Mouse (Mus musculus): ENCODE results near the gene Cavin1. TPM values are rescaled to one million over a fixed set of nuclear protein-coding genes. Genes with fewer than 3 reads are reported as not detected.

Gene Cavin1
- polyA plus RNA-seq, 1 experiment from 2014 or later, result 136 TPM

- Histone ChIP-seq H3K9ac (replicated peaks; ENCODE audit: low read depth, low read length) (no peak overlapping the region), H3K27me3 (ENCODE audit: control insufficient read depth, insufficient read depth, low read length) (peaks cover 13% of the 10 kb centered on the region), H3K27ac (ENCODE audit: low read length) (no peak overlapping the region), H3K4me1 (ENCODE audit: control insufficient read depth, insufficient read depth, low read length) (peaks cover 19% of the 10 kb centered on the region), H3K4me3 (ENCODE audit: low read depth, low read length) (no peak overlapping the region), H3K9me3 (ENCODE audit: control insufficient read depth, low read depth, low read length) (no peaks in the 10 kb centered on the region), H3K36me3 (ENCODE audit: control insufficient read depth, insufficient read depth, low read length) (peaks cover 13% of the 10 kb centered on the region), H3K4me2 (replicated peaks; ENCODE audit: low read depth, low read length) (no peak overlapping the region)
- ATAC-seq (ENCODE audit: insufficient number of reproducible peaks, insufficient read depth, low FRiP score, low read depth), result no peak
- 52% methylated on average over 5 of the region's 6 CpGs for WGBS
These were observed 12.7 kb downstream of the Cavin1 start for GRCm38 (mm10) chr11:100957915-100958469.

- no peak for ATAC-seq (ENCODE audit: insufficient number of reproducible peaks, insufficient read depth, low FRiP score, low read depth)
- H3K9me3 ChIP-seq (ENCODE audit: control insufficient read depth, low read depth, low read length), result no peaks in the 10 kb centered on the region
- no peak overlapping the region for H3K27ac ChIP-seq (ENCODE audit: low read length)
- WGBS, result 3% methylated on average over 5 of the region's 5 CpGs
- H3K4me2 ChIP-seq (replicated peaks; ENCODE audit: low read depth, low read length), result no peak overlapping the region
- peaks cover 15% of the 10 kb centered on the region for H3K4me1 ChIP-seq (ENCODE audit: control insufficient read depth, insufficient read depth, low read length)
- peaks cover 13% of the 10 kb centered on the region for H3K36me3 ChIP-seq (ENCODE audit: control insufficient read depth, insufficient read depth, low read length)
- no peak overlapping the region for H3K9ac ChIP-seq (replicated peaks; ENCODE audit: low read depth, low read length)
- no peak overlapping the region for H3K4me3 ChIP-seq (ENCODE audit: low read depth, low read length)
- peaks cover 13% of the 10 kb centered on the region for H3K27me3 ChIP-seq (ENCODE audit: control insufficient read depth, insufficient read depth, low read length)
These were observed 13.4 kb downstream of the Cavin1 start for GRCm38 (mm10) chr11:100957244-100957643.

DNA sequence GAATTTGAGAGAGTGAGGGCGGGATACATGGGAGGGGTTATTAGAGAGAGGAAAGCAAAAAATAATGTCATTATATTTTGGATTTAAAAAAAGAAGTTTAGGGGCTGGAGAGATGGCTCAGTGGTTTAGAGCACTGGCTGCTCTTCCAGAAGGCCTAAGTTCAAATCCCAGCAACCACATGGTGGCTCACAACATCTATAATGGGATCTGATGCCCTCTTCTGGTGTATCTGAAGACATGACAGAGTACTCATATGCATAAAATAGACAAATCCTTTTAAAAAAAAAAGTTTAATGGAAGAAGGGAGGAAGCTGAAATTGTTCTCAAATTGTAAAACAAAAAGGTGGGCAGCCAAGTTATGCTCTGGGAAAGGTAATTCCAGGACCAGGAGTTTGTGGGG, 21.1 kb downstream of the Cavin1 start:
- no peak overlapping the region for H3K4me2 ChIP-seq (replicated peaks; ENCODE audit: low read depth, low read length)
- no peaks in the 10 kb centered on the region for H3K36me3 ChIP-seq (ENCODE audit: control insufficient read depth, insufficient read depth, low read length)
- no peak for ATAC-seq (ENCODE audit: insufficient number of reproducible peaks, insufficient read depth, low FRiP score, low read depth)
- no peak overlapping the region for H3K4me3 ChIP-seq (ENCODE audit: low read depth, low read length)
- no peaks in the 10 kb centered on the region for H3K9me3 ChIP-seq (ENCODE audit: control insufficient read depth, low read depth, low read length)
- no peaks in the 10 kb centered on the region for H3K27me3 ChIP-seq (ENCODE audit: control insufficient read depth, insufficient read depth, low read length)
- H3K9ac ChIP-seq (replicated peaks; ENCODE audit: low read depth, low read length), result no peak overlapping the region
- 90% methylated on average over 1 of the region's 1 CpGs for WGBS
- no peak overlapping the region for H3K27ac ChIP-seq (ENCODE audit: low read length)
- peaks cover 8% of the 10 kb centered on the region; the same call in 1 of the 2 replicates for H3K4me1 ChIP-seq (ENCODE audit: control insufficient read depth, insufficient read depth, low read length)

DNA sequence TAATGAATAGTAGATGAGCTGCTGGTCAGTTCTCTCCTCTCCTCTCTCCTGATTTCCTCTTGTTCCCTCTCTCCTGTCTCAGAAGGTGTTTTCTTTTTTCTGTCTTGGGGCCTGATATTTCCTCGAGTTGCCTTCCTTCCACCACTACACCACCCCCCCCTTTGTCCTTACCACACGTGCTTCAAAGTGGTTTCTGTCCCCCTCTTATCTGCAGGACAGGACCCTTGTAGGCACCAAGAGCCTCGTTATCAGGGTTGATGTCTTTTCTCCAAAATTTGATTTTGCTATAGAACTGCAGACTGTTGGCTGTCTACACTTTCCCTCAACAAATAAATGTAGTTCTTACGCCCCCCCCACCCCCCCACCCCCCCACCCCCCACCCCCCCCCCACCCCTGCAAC, 22.4 kb downstream of the Cavin1 start:
- ATAC-seq (ENCODE audit: insufficient number of reproducible peaks, insufficient read depth, low FRiP score, low read depth), result no peak
- H3K36me3 ChIP-seq (ENCODE audit: control insufficient read depth, insufficient read depth, low read length), result no peaks in the 10 kb centered on the region
- WGBS, result 70% methylated on average over 4 of the region's 4 CpGs

GRCm38 (mm10) chr11:100947548-100947947, 23.1 kb downstream of the Cavin1 start:
- H3K4me2 ChIP-seq (replicated peaks; ENCODE audit: low read depth, low read length), result no peak overlapping the region
- no peak for ATAC-seq (ENCODE audit: insufficient number of reproducible peaks, insufficient read depth, low FRiP score, low read depth)
- no peak overlapping the region for H3K27ac ChIP-seq (ENCODE audit: low read length)

More for the DNA sequence above, 22.4 kb downstream of the Cavin1 start:
- Histone ChIP-seq H3K4me2 (replicated peaks; ENCODE audit: low read depth, low read length) (no peak overlapping the region), H3K27ac (ENCODE audit: low read length) (no peak overlapping the region), H3K4me3 (ENCODE audit: low read depth, low read length) (no peak overlapping the region), H3K9ac (replicated peaks; ENCODE audit: low read depth, low read length) (no peak overlapping the region), H3K27me3 (ENCODE audit: control insufficient read depth, insufficient read depth, low read length) (no peaks in the 10 kb centered on the region), H3K4me1 (ENCODE audit: control insufficient read depth, insufficient read depth, low read length) (peaks cover 8% of the 10 kb centered on the region; the same call in 1 of the 2 replicates), H3K9me3 (ENCODE audit: control insufficient read depth, low read depth, low read length) (no peaks in the 10 kb centered on the region)

DNA sequence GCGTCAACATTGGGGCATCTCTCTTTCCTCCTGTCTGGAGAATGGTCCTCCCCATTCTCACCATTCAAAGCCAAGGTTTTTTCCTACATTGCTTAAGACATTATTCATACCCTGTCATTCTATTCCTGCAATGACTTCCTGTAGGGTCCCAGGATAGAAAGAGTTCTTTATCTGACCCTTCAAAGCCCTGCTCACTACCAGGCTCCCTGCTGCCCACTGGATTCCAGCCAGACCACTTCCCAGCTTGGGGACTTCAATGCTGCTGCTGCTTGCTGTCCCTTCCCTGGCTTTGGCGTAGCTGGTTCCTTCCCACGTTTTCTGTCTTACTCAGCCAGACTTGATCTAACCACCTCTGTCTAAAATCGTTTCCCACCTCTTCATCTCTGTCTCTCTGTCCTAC, 23.8 kb downstream of the Cavin1 start:
- Histone ChIP-seq H3K27ac (ENCODE audit: low read length) (no peak overlapping the region), H3K4me3 (ENCODE audit: low read depth, low read length) (no peak overlapping the region), H3K36me3 (ENCODE audit: control insufficient read depth, insufficient read depth, low read length) (no peaks in the 10 kb centered on the region), H3K9me3 (ENCODE audit: control insufficient read depth, low read depth, low read length) (no peaks in the 10 kb centered on the region), H3K4me1 (ENCODE audit: control insufficient read depth, insufficient read depth, low read length) (peaks cover under 1% of the 10 kb centered on the region; the same call in 1 of the 2 replicates), H3K27me3 (ENCODE audit: control insufficient read depth, insufficient read depth, low read length) (no peaks in the 10 kb centered on the region), H3K9ac (replicated peaks; ENCODE audit: low read depth, low read length) (no peak overlapping the region), H3K4me2 (replicated peaks; ENCODE audit: low read depth, low read length) (no peak overlapping the region)
- no peak for ATAC-seq (ENCODE audit: insufficient number of reproducible peaks, insufficient read depth, low FRiP score, low read depth)
- 44% methylated on average over 4 of the region's 4 CpGs for WGBS

More at GRCm38 (mm10) chr11:100947548-100947947, 23.1 kb downstream of the Cavin1 start:
- H3K9ac ChIP-seq (replicated peaks; ENCODE audit: low read depth, low read length), result no peak overlapping the region
- H3K27me3 ChIP-seq (ENCODE audit: control insufficient read depth, insufficient read depth, low read length), result no peaks in the 10 kb centered on the region
- peaks cover 7% of the 10 kb centered on the region; the same call in 1 of the 2 replicates for H3K4me1 ChIP-seq (ENCODE audit: control insufficient read depth, insufficient read depth, low read length)
- no peak overlapping the region for H3K4me3 ChIP-seq (ENCODE audit: low read depth, low read length)
- no peaks in the 10 kb centered on the region for H3K36me3 ChIP-seq (ENCODE audit: control insufficient read depth, insufficient read depth, low read length)
- no peaks in the 10 kb centered on the region for H3K9me3 ChIP-seq (ENCODE audit: control insufficient read depth, low read depth, low read length)

DNA sequence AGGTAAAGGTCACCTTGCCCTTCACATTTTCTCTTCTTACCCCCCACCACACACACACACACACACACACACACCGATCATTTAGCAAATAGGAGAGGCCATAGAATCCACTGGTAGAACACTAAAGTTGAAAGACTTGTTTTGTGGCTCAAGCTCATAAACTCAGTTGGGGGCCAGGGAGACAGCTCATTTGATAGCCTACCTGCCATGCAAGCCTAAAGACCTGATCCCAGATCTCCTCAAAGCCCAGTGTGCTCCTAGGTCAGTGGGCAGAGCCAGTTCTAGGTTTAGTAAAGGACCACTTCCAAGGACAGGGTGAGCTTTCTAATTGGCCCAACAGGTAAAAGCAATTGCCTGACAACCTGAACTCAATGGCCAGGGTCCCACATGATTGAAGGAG, 28.3 kb downstream of the Cavin1 start:
- no peaks in the 10 kb centered on the region for H3K36me3 ChIP-seq (ENCODE audit: control insufficient read depth, insufficient read depth, low read length)
- no peak for ATAC-seq (ENCODE audit: insufficient number of reproducible peaks, insufficient read depth, low FRiP score, low read depth)
- no peaks in the 10 kb centered on the region for H3K9me3 ChIP-seq (ENCODE audit: control insufficient read depth, low read depth, low read length)
- no peak overlapping the region for H3K4me3 ChIP-seq (ENCODE audit: low read depth, low read length)
- no peak overlapping the region for H3K27ac ChIP-seq (ENCODE audit: low read length)
- H3K4me2 ChIP-seq (replicated peaks; ENCODE audit: low read depth, low read length), result no peak overlapping the region
- WGBS, result 65% methylated on average over 1 of the region's 1 CpGs
- peaks cover 3% of the 10 kb centered on the region; the same call in 1 of the 2 replicates for H3K4me1 ChIP-seq (ENCODE audit: control insufficient read depth, insufficient read depth, low read length)
- no peaks in the 10 kb centered on the region for H3K27me3 ChIP-seq (ENCODE audit: control insufficient read depth, insufficient read depth, low read length)
- no peak overlapping the region for H3K9ac ChIP-seq (replicated peaks; ENCODE audit: low read depth, low read length)

DNA sequence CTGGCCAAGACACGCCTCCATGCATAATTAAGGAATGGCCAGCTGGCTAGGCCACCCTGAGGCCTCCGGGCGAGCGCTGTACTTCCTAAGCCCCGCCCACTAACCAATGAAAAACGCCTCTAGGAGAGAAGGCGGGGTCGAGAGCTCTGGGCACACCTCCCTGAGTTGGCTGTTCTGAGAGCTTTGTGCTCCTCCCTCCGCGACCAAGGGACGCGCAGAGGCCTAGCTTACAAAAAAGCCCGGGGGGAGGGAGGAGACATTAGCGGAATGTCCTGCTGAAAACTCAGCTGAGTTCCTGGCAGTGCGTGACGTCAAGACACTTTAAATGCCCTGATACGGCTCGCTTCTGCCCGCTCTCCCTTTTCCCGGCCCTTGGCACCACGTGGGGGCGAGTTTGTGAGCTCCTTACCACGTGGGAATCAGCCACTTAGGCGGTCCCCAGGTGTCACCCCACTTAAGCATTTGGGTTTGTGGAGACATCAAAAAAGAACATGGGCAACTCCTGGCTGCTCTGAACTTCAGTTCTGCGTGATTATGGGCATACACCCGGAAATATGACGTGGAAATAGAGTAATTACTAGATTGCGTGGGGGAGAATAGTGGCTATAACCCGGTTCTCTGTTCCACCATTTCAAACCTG, 31.1 kb downstream of the Cavin1 start, which contains the start of gene Stat3:
Stat3 (minus strand) TSS at position 29 of the 640 bp plus-strand sequence.
- H3K36me3 ChIP-seq (ENCODE audit: control insufficient read depth, insufficient read depth, low read length), result no peaks in the 10 kb centered on the region
- H3K4me1 ChIP-seq (ENCODE audit: control insufficient read depth, insufficient read depth, low read length), result peaks cover 3% of the 10 kb centered on the region; the same call in 1 of the 2 replicates
- peak within 1 kb of the TSS; percentile 83 for H3K4me2 ChIP-seq (replicated peaks; ENCODE audit: low read depth, low read length)
- H3K9me3 ChIP-seq (ENCODE audit: control insufficient read depth, low read depth, low read length), result no peaks in the 10 kb centered on the region
- peak within 1 kb of the TSS; percentile 86; the same call in 1 of the 2 replicates for H3K27ac ChIP-seq (ENCODE audit: low read length)
- peak within 1 kb of the TSS; percentile 96 for H3K4me3 ChIP-seq (ENCODE audit: low read depth, low read length)
- peak within 1 kb of the TSS; percentile 77 for H3K9ac ChIP-seq (replicated peaks; ENCODE audit: low read depth, low read length)
- H3K27me3 ChIP-seq (ENCODE audit: control insufficient read depth, insufficient read depth, low read length), result no peaks in the 10 kb centered on the region
- 1% methylated on average over 29 of the region's 29 CpGs for WGBS
- ATAC-seq (ENCODE audit: insufficient number of reproducible peaks, insufficient read depth, low FRiP score, low read depth), result peak; percentile 99
